Comparison of ENCODE assay signal across 14 mouse cellular contexts in the genomic region with DNA sequence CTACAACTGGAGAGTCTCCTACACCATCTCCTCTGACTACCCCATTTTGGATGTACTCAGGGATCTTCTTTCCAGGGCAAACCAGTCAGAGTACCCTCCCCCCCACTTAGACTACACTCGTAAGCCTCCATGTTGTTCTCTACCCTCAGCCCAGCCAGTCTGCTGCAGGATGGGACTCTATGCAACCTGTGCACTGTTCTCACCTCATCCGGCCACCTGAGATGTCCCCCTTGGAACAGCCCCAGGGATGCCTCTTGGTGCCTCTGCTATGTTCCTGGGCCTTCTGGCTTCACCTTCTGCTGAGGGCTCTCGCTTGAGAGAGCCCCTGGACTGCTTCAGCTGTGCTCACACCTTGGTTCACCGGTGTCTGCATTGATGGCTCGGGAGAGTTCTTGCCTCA.
"Had no signal": no experiment of that assay in that cellular context is flagged by ENCODE, and none has a peak within 500 bp of the region (broad histone marks: within the 10 kb centered on the region; RNA-seq: fewer than 3 reads in every experiment).

No protein-coding gene starts in this region.

- H3K9ac ChIP-seq: lung, embryonic 14.5 days; midbrain, embryonic 13.5 days; midbrain, embryonic 15.5 days; neural tube, embryonic 12.5 days; stomach, embryonic 15.5 days had no signal

- H3K36me3 ChIP-seq: midbrain, embryonic 13.5 days; midbrain, embryonic 15.5 days; neural tube, embryonic 12.5 days; stomach, embryonic 15.5 days had no signal

- H3K4me2 ChIP-seq: lung, embryonic 14.5 days; midbrain, embryonic 11.5 days; midbrain, embryonic 13.5 days; midbrain, embryonic 15.5 days; neural tube, embryonic 12.5 days; stomach, embryonic 15.5 days had no signal

- ATAC-seq: midbrain, embryonic 13.5 days; midbrain, embryonic 15.5 days had no signal

- H3K27me3 ChIP-seq: midbrain, embryonic 13.5 days; midbrain, embryonic 15.5 days; neural tube, embryonic 12.5 days; stomach, embryonic 15.5 days had no signal

- H3K9me3 ChIP-seq: midbrain, embryonic 13.5 days; midbrain, embryonic 15.5 days; neural tube, embryonic 12.5 days; stomach, embryonic 15.5 days had no signal

- H3K4me1 ChIP-seq: midbrain, embryonic 13.5 days; midbrain, embryonic 15.5 days; neural tube, embryonic 12.5 days; stomach, embryonic 15.5 days had no signal

- DNase-seq: lung, adult 18-20 months; lung, embryonic 14.5 days; lung, postnatal 10 days; lung, postnatal 4 days; right cerebral cortex, postnatal 14 days; thymus, adult 2 months; thymus, postnatal 25 days; thymus, postnatal 4 days had no signal

- H3K4me3 ChIP-seq: midbrain, embryonic 13.5 days; midbrain, embryonic 15.5 days; neural tube, embryonic 12.5 days; stomach, embryonic 15.5 days had no signal

- H3K27ac ChIP-seq: midbrain, embryonic 13.5 days; midbrain, embryonic 15.5 days; neural tube, embryonic 12.5 days; stomach, embryonic 15.5 days; stomach, postnatal 0 days had no signal
